Mouse (Mus musculus) neural tube, embryonic 12.5 days (tissue): ENCODE data around the gene Elovl5. TPM values are rescaled to one million over a fixed set of nuclear protein-coding genes. Genes with fewer than 3 reads are reported as not detected.

Experiments used
- ATAC-seq: fragments of 200-750 bp; cut with Nextera tagmentation; 2 replicates; pipeline ENCODE4 v1.8.0; 2017; ENCODE audit warnings: low read depth, mild to moderate bottlenecking, moderate TSS enrichment, moderate library complexity; ENCODE audit not compliant: low FRiP score
- H3K27ac ChIP-seq: fragments of 300-500 bp; sonication (generic); 2 replicates; pipeline ENCODE4 v1.5.1; 2016
- H3K27me3 ChIP-seq: fragments of 300-500 bp; sonication (generic); replicated peaks from 2 replicates; pipeline ENCODE4 v1.6.1; 2016; ENCODE audit warnings: mild to moderate bottlenecking
- H3K36me3 ChIP-seq: fragments of 300-500 bp; sonication (generic); 2 replicates; pipeline ENCODE4 v1.6.1; 2016; ENCODE audit warnings: mild to moderate bottlenecking
- H3K4me1 ChIP-seq: fragments of 300-500 bp; sonication (generic); 2 replicates; pipeline ENCODE4 v1.6.1; 2016
- H3K4me2 ChIP-seq: fragments of 300-500 bp; sonication (generic); replicated peaks from 2 replicates; pipeline ENCODE4 v1.6.1; 2016; ENCODE audit warnings: mild to moderate bottlenecking
- H3K4me3 ChIP-seq: fragments of 300-500 bp; sonication (generic); 2 replicates; pipeline ENCODE4 v1.5.1; 2016
- H3K9ac ChIP-seq: fragments of 300-500 bp; sonication (generic); 2 replicates; pipeline ENCODE4 v1.6.1; 2016; ENCODE audit warnings: mild to moderate bottlenecking
- H3K9me3 ChIP-seq: fragments of 300-500 bp; sonication (generic); 2 replicates; pipeline ENCODE4 v1.6.1; 2016; ENCODE audit warnings: mild to moderate bottlenecking
- WGBS: fragments of 180-500 bp; shearing (Covaris S2); methylation state at CpG from one replicate; pipeline ENCODE4 v1.1.7; 2016; 5-methylcytosine and 5-hydroxymethylcytosine counted together
- polyA plus RNA-seq: library from polyadenylated mRNA; unstranded; fragments of >200 nt; fragmentation: Nextera tagmentation; extraction: Ambion mirVana; gene quantifications from 2 replicates; pipeline ENCODE4 v1.2.1, GENCODE M21; 2016

The Elovl5 gene
- polyA plus RNA-seq, 1 experiment from 2014 or later: 66.4 TPM

DNA sequence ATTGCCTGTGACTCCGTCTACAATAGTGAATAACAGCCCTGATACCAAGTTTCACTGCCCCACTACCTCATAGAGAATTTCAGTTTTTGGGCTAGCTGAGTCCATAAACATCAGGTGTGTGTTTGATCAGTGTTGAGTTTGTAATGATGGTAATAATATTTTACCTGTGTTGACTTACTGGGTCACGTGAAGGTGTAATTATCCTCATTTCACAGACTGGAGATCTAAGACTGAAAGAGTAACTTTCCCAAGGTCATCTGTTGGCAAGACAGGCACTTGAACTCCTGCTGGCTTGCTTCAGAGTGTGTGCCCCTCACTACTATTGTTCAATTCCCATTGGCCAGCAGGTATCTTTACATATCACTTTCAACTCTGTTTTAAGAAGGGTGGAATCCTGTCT is 31.1 kb downstream of the Elovl5 start:
- no peaks in the 10 kb centered on the region for H3K36me3 ChIP-seq
- H3K9me3 ChIP-seq: no peaks in the 10 kb centered on the region
- H3K27me3 ChIP-seq: no peaks in the 10 kb centered on the region
- peaks cover 9% of the 10 kb centered on the region for H3K4me1 ChIP-seq
- no peak overlapping the region for H3K27ac ChIP-seq
- no peak overlapping the region for H3K4me2 ChIP-seq
- ATAC-seq: no peak
- no peak overlapping the region for H3K9ac ChIP-seq
- H3K4me3 ChIP-seq: no peak overlapping the region
- 92% methylated on average over 2 of the region's 2 CpGs for WGBS

DNA sequence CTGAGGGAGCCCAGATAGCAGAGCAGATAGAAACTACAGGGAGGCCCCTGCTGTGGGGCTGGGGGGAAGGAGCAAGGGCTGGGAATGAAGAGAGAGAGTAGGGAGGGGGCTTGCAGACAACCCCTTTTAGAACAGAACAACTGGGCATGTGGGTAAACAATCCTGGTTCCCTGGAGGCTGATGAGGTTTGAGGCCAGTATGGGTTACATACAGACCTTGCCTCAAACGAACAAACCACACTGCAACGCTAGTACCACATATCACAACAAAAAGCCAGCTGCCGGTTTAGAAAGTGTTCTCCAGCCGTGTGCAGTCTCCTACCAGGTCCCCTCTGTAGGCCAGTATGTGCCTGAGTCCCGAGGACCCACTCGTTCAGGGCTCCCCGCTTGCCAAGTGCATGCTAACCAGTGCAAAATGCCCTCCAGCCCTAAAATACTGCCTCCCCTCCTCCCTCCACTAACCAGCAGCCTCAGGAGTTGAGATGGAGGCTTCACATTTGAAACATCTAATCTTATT is 32.6 kb downstream of the Elovl5 start:
- Histone ChIP-seq H3K4me3 (no peak overlapping the region), H3K9ac (no peak overlapping the region), H3K4me2 (no peak overlapping the region), H3K27ac (no peak overlapping the region), H3K27me3 (no peaks in the 10 kb centered on the region), H3K36me3 (no peaks in the 10 kb centered on the region), H3K4me1 (peaks cover 15% of the 10 kb centered on the region), H3K9me3 (no peaks in the 10 kb centered on the region)
- no peak; the same call in 1 of the 2 replicates for ATAC-seq
- WGBS: 31% methylated on average over 7 of the region's 7 CpGs

DNA sequence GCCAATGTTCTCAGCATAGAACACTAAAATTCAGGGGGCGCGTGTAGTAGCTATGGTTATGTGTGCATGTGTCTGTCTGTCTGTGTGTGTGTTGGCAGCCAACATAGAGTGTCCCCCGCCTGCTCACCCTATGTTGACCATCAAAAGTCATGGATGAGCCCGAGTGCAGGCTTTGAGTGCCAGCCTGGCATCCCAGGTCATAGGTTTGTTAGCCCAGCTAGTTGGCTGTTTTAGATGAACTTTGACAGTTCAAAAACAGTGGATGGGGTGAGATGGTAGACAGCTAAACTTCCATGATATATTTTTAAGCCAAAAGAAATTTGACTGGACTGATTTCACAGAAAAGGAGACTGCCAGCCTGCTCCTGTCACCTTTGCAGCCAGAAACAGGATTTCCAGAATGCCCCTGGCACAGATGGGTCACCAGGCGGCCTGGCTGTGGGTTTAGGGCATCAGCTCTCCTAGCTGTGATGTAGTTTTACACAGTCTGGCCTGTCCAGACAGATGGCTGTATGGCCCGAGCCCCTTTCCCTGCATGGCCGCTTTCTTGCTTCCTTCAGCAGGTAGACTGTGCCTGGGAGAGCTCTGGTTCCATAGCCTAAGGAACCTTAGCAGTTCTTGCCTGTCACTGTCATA is 33.8 kb downstream of the Elovl5 start:
- H3K4me3 ChIP-seq: no peak overlapping the region
- H3K27ac ChIP-seq: no peak overlapping the region
- H3K9me3 ChIP-seq: no peaks in the 10 kb centered on the region
- H3K4me2 ChIP-seq: no peak overlapping the region
- peaks cover 15% of the 10 kb centered on the region for H3K4me1 ChIP-seq
- WGBS: 89% methylated on average over 7 of the region's 7 CpGs
- no peak overlapping the region for H3K9ac ChIP-seq
- no peak for ATAC-seq
- H3K27me3 ChIP-seq: no peaks in the 10 kb centered on the region
- no peaks in the 10 kb centered on the region for H3K36me3 ChIP-seq

DNA sequence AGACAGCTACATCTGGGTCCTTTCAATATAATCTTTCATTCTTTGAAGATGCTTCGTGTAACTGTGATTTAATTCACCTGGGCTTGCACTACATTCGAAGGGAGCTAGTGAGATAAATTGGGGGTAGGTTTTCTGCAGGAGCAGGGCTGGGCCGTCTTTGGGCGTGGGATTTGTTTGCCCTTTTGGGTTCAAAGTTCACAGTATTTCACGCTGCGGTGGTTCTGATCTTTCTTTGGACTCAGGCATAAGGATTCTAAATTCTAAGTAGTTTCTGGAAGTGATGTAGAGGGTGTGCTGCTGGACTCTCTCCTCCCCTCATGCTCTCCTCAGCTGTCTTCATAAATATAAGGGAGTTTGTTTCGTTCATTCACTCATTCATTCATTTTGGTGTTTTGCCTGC is 34.8 kb downstream of the Elovl5 start:
- Histone ChIP-seq H3K4me3 (no peak overlapping the region), H3K4me2 (no peak overlapping the region), H3K27me3 (no peaks in the 10 kb centered on the region), H3K9me3 (no peaks in the 10 kb centered on the region), H3K9ac (no peak overlapping the region), H3K27ac (no peak overlapping the region), H3K4me1 (peaks cover 15% of the 10 kb centered on the region), H3K36me3 (no peaks in the 10 kb centered on the region)
- no peak for ATAC-seq
- WGBS: 78% methylated on average over 7 of the region's 7 CpGs

DNA sequence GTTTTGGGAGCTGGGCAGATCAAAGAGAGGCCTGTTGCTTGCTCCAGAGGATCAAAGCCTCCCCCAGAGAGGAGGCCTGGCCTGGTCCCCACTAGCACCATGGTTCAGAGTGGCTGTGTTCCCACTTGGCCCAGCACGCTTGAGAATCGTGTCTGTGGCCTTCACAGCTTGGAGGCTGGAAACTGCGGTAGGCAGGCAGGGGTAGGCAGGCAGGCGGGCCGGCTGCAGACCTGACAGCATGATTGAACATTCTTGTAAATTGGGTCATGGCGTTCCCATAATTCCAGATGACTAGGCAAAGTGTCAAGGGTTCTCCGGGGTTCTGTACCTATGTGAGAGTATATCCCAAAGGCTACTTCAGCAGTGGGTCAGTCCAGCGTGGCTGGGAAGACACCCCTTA is 35.9 kb downstream of the Elovl5 start:
- Histone ChIP-seq H3K4me3 (no peak overlapping the region), H3K4me1 (peaks cover 15% of the 10 kb centered on the region), H3K27ac (no peak overlapping the region), H3K36me3 (peaks cover 5% of the 10 kb centered on the region; the same call in 1 of the 2 replicates), H3K4me2 (no peak overlapping the region), H3K9me3 (no peaks in the 10 kb centered on the region), H3K27me3 (no peaks in the 10 kb centered on the region), H3K9ac (no peak overlapping the region)
- ATAC-seq: no peak
- 48% methylated on average over 8 of the region's 8 CpGs for whole genome bisulfite sequencing

DNA sequence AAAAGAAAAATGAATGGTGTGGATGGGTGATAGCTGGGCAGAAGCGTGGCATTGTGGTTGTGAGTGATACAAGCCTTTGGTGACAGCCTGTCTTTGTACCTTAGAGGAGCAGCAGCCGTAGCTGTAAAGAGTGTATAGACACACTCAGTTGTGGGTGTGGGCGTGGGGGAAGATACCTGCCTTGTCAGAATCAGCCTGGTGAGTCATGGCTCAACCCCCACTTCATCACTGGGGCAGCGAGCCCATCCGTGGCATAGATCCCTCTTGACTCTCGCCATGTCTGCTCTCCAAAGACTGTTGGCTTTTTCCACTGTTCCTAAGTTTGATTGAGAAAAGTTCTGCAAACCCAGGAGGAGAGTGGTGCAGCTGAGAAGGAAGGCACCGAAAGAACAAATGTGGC is 37.3 kb downstream of the Elovl5 start:
- peaks cover 9% of the 10 kb centered on the region for H3K36me3 ChIP-seq
- H3K4me2 ChIP-seq: no peak overlapping the region
- H3K4me1 ChIP-seq: peaks cover 13% of the 10 kb centered on the region
- H3K4me3 ChIP-seq: no peak overlapping the region
- no peaks in the 10 kb centered on the region for H3K9me3 ChIP-seq
- H3K27ac ChIP-seq: no peak overlapping the region
- H3K9ac ChIP-seq: no peak overlapping the region
- H3K27me3 ChIP-seq: no peaks in the 10 kb centered on the region
- 87% methylated on average over 7 of the region's 7 CpGs for WGBS
- no peak for ATAC-seq

DNA sequence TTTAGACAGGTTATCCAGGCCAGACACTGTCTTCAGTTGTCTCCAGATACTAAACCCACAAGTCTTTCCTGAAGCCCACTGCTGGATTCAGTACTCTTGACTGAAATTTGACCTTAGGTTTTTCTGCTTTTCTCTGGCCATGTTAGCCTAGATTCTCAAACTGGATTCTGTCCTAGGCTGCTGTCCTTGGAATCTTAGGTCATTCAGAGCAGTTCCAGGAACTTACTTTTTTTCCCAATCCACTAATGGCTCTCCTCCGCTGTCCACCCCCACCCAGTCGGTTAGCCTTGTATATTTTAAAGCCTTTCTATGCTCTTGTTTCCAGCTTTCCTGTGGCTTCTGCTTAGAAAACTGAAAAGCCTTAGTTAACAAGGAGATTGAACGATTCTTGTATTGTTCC is 37.8 kb downstream of the Elovl5 start:
- no peaks in the 10 kb centered on the region for H3K9me3 ChIP-seq
- 79% methylated on average over 3 of the region's 3 CpGs for WGBS
- H3K4me1 ChIP-seq: peaks cover 8% of the 10 kb centered on the region
- no peak for ATAC-seq
- no peaks in the 10 kb centered on the region for H3K27me3 ChIP-seq
- no peak overlapping the region for H3K4me3 ChIP-seq
- H3K4me2 ChIP-seq: no peak overlapping the region
- H3K36me3 ChIP-seq: peaks cover 14% of the 10 kb centered on the region
- no peak overlapping the region for H3K27ac ChIP-seq
- H3K9ac ChIP-seq: no peak overlapping the region

DNA sequence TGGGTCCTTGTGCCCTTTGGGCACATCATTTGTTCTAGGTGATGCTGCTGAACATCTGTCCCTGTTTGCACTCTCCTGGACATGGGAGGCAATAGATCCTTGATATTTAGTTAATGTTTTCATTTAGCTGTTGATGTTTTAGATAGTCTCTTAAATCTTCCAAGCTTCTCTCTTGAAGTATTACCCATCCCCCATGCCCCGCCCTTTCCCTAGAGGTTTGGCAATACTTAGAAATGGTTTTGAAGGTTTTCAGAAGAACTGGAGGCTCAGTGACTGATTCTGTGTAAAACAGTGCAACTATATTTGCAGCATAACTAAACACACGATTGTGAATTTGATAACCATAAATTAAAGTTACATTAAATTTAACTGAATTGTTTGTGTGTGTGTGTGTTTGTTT is 38.3 kb downstream of the Elovl5 start:
- peaks cover 14% of the 10 kb centered on the region for H3K36me3 ChIP-seq
- no peak overlapping the region for H3K9ac ChIP-seq
- H3K4me1 ChIP-seq: peaks cover 7% of the 10 kb centered on the region
- ATAC-seq: no peak
- no peak overlapping the region for H3K4me3 ChIP-seq
- H3K9me3 ChIP-seq: no peaks in the 10 kb centered on the region
- no peaks in the 10 kb centered on the region for H3K27me3 ChIP-seq
- no peak overlapping the region for H3K27ac ChIP-seq
- WGBS: 96% methylated on average over 2 of the region's 2 CpGs
- H3K4me2 ChIP-seq: no peak overlapping the region

DNA sequence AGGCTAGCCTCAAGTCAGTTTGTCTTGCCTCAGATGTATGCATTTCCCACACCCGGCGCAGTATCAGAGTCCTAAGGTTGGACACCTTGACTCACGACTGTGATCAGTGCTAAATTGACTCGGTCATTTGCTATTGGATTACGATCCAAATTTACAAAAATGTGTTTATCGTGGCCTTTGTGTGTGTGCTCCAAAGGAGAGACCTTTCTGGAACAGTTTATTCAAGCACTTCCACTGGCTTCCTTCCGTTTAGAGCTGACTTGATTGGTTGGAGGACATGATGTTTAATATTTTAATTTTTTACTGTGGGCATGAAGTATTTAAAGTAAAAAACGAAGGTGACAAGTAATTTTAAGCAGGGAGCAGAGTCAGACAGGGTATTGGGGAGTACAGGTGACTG is 38.8 kb downstream of the Elovl5 start:
- H3K27me3 ChIP-seq: no peaks in the 10 kb centered on the region
- no peak overlapping the region for H3K4me2 ChIP-seq
- H3K9me3 ChIP-seq: no peaks in the 10 kb centered on the region
- H3K4me3 ChIP-seq: no peak overlapping the region
- peaks cover 7% of the 10 kb centered on the region for H3K4me1 ChIP-seq
- 94% methylated on average over 8 of the region's 8 CpGs for whole genome bisulfite sequencing
- no peak overlapping the region for H3K27ac ChIP-seq
- peaks cover 17% of the 10 kb centered on the region for H3K36me3 ChIP-seq
- H3K9ac ChIP-seq: no peak overlapping the region
- ATAC-seq: no peak

DNA sequence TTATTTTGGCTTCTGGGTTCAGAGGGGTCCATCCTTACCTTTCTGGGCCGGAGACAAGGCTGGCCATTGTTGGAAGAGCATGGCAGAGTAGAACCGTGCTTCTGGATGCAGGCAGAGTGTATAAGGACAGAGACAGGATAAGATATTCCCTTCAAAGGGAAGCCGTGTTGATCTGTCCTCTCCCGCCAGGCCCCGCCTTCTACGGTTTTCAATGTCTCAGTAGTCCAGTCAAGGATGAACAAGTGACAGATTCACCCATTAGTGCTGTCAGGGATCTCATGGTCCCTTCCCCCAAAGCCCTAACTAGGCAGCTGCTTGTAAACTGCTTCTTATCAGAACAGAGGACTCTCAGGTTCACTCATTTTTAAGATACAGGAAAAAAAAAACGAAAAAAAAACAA is 41.2 kb downstream of the Elovl5 start:
- H3K9ac ChIP-seq: no peak overlapping the region
- ATAC-seq: no peak
- no peaks in the 10 kb centered on the region for H3K9me3 ChIP-seq
- no peak overlapping the region for H3K27ac ChIP-seq
- H3K36me3 ChIP-seq: peaks cover 18% of the 10 kb centered on the region
- H3K4me1 ChIP-seq: peaks cover 5% of the 10 kb centered on the region
- 86% methylated on average over 7 of the region's 7 CpGs for WGBS
- no peak overlapping the region for H3K4me2 ChIP-seq
- no peaks in the 10 kb centered on the region for H3K27me3 ChIP-seq
- no peak overlapping the region for H3K4me3 ChIP-seq

DNA sequence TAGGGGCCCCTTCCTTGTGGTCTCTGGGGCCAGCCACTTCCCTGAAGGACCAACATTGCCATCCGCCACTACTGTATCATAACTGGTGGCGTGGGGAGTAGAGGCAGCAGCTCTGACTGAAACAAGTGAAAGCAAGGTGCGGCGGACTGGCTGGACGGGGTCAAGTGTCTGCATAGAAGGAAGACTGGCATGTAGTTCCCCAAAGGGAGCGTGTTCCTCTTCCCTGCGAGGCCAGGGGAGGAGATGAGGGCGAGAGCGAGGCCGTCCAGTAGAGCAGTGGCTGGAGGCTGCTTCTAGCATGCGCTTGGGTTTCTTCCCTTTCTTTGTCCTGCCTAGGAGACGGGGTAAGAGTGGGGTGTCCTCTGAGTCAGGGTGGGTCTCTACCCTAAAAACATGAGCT is 42.6 kb downstream of the Elovl5 start:
- WGBS: 93% methylated on average over 12 of the region's 12 CpGs
- Histone ChIP-seq H3K9ac (no peak overlapping the region), H3K4me2 (no peak overlapping the region), H3K27me3 (no peaks in the 10 kb centered on the region), H3K4me1 (peaks cover 10% of the 10 kb centered on the region), H3K9me3 (no peaks in the 10 kb centered on the region), H3K4me3 (no peak overlapping the region), H3K36me3 (peaks cover 18% of the 10 kb centered on the region), H3K27ac (no peak overlapping the region)
- no peak for ATAC-seq

DNA sequence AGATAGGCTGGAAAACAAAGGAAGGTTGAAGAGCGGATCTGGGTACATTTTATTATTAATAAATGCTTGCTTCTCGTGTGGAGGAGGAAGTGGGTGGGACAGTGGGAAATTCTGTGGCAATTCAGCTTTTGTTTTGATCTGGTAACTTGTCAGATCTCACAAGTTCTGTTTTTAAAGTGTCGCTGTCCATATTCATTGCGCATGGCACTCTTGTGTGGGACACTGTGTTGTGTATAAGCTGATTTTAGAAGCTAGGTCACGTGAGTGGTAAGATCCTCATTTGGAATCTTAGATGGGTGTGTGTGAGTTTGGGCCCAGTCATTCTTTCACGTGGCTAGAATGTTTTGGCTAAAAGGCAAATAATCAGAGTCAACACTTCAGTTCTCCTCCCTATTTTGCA is 44.2 kb downstream of the Elovl5 start:
- WGBS: 91% methylated on average over 6 of the region's 6 CpGs
- peaks cover 10% of the 10 kb centered on the region for H3K4me1 ChIP-seq

DNA sequence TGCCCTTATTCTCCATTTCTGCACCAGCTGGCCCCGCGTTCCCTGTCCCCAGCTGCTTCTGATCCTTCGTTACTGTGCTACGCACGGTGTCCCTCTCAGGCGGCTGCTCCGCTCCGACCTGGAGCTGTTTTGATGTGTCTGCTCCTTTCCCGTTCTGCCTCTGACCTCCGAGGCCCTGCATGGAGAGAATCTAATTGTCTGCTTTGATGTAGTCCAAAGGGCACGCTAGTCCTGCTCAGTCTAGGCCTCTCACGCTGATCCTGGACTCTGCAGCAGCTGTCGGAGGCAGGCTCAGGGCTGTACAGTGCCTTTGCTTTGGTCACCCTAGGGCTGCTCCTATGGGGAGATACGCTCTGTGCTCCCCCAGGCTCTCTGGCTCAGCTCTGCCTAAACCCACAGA is 46.9 kb downstream of the Elovl5 start:
- 37% methylated on average over 14 of the region's 14 CpGs for WGBS
- Histone ChIP-seq H3K4me1 (peaks cover 10% of the 10 kb centered on the region), H3K4me3 (no peak overlapping the region), H3K9ac (no peak overlapping the region), H3K4me2 (no peak overlapping the region), H3K9me3 (no peaks in the 10 kb centered on the region), H3K27me3 (no peaks in the 10 kb centered on the region), H3K36me3 (peaks cover 11% of the 10 kb centered on the region), H3K27ac (no peak overlapping the region)
- ATAC-seq: no peak

More for the DNA sequence above, 44.2 kb downstream of the Elovl5 start:
- Histone ChIP-seq H3K4me3 (no peak overlapping the region), H3K4me2 (no peak overlapping the region), H3K27ac (no peak overlapping the region), H3K9ac (no peak overlapping the region), H3K36me3 (peaks cover 18% of the 10 kb centered on the region), H3K27me3 (no peaks in the 10 kb centered on the region), H3K9me3 (no peaks in the 10 kb centered on the region)
- ATAC-seq: no peak
